Mouse (Mus musculus) midbrain, postnatal 0 days (tissue): ENCODE measurements at regions not wholly inside any gene's neighbourhood (a gene's known extent, or its start where the extent isn't known, plus 50 kb on each side); places are given as distances from the start of the nearest gene placed in this dataset.

Source experiments
- ATAC-seq: fragments of 200-750 bp; cut with Nextera tagmentation; 2 replicates; pipeline ENCODE4 v1.8.0; 2017; ENCODE audit warnings: moderate number of reproducible peaks, mild to moderate bottlenecking, moderate TSS enrichment, moderate library complexity; ENCODE audit not compliant: low FRiP score
- DNase-seq: peaks from one replicate; pipeline ENCODE4 v3.0.0-alpha.2; 2015; ENCODE audit warnings: low spot score
- H3K27ac ChIP-seq: fragments of 300-500 bp; sonication (generic); 2 replicates; pipeline ENCODE4 v1.5.1; 2014; ENCODE audit warnings: low read depth, mild to moderate bottlenecking, low read length, mixed read lengths
- H3K27me3 ChIP-seq: fragments of 300-500 bp; sonication (generic); 2 replicates; pipeline ENCODE4 v1.6.1; 2014; ENCODE audit warnings: low read length, control low read depth, mixed read lengths; ENCODE audit not compliant: insufficient read depth
- H3K36me3 ChIP-seq: fragments of 300-500 bp; sonication (generic); 2 replicates; pipeline ENCODE4 v1.6.1; 2014; ENCODE audit warnings: low read length, control low read depth, mixed read lengths; ENCODE audit not compliant: insufficient read depth
- H3K4me1 ChIP-seq: fragments of 300-500 bp; sonication (generic); 2 replicates; pipeline ENCODE4 v1.6.1; 2014; ENCODE audit warnings: mild to moderate bottlenecking, control low read depth, antibody characterized with exemption, low read length, mixed read lengths; ENCODE audit not compliant: insufficient read depth
- H3K4me2 ChIP-seq: fragments of 300-500 bp; sonication (generic); 2 replicates; pipeline ENCODE4 v1.6.1; 2014; ENCODE audit warnings: low read depth, mild to moderate bottlenecking, low read length, mixed read lengths; ENCODE audit not compliant: poor library complexity, severe bottlenecking
- H3K4me3 ChIP-seq: fragments of 300-500 bp; sonication (generic); 2 replicates; pipeline ENCODE4 v1.5.1; 2014; ENCODE audit warnings: low read depth, mild to moderate bottlenecking, low read length, moderate library complexity
- H3K9ac ChIP-seq: fragments of 300-500 bp; sonication (generic); replicated peaks from 2 replicates; pipeline ENCODE4 v1.6.1; 2014; ENCODE audit warnings: mild to moderate bottlenecking, low read length, moderate library complexity, mixed read lengths; ENCODE audit not compliant: poor library complexity, severe bottlenecking
- H3K9me3 ChIP-seq: fragments of 300-500 bp; sonication (generic); 2 replicates; pipeline ENCODE4 v1.6.1; 2016; ENCODE audit warnings: low read length, control low read depth
- CTCF ChIP-seq: IDR thresholded peaks from 2 replicates; pipeline ENCODE4 v1.5.1; 2016; ENCODE audit warnings: antibody characterized with exemption, mild to moderate bottlenecking
- WGBS: fragments of 180-500 bp; shearing (Covaris S2); extraction: QIAGEN DNeasy Blood & Tissue Kit; methylation state at CpG from one replicate; pipeline ENCODE4 v1.1.7; 2014; 5-methylcytosine and 5-hydroxymethylcytosine counted together

- Histone ChIP-seq H3K4me2 (no peak overlapping the region), H3K27ac (no peak overlapping the region), H3K9me3 (no peaks in the 10 kb centered on the region), H3K36me3 (no peaks in the 10 kb centered on the region), H3K27me3 (no peaks in the 10 kb centered on the region), H3K4me3 (no peak overlapping the region), H3K4me1 (no peaks in the 10 kb centered on the region), H3K9ac (no peak overlapping the region)
- peak; percentile 22 for TF ChIP-seq CTCF
- ATAC-seq (no peak), DNase-seq (no peak)
- WGBS: 95% methylated on average over 1 of the region's 1 CpGs
Observed at GRCm38 (mm10) chr4:106209975-106210374, 106.0 kb upstream of the Usp24 start.

GRCm38 (mm10) chr4:106214170-106214569 lies 101.8 kb upstream of the Usp24 start:
- Histone ChIP-seq H3K27me3 (no peaks in the 10 kb centered on the region), H3K9ac (no peak overlapping the region), H3K27ac (no peak overlapping the region), H3K36me3 (no peaks in the 10 kb centered on the region), H3K4me2 (no peak overlapping the region), H3K4me3 (no peak overlapping the region), H3K4me1 (no peaks in the 10 kb centered on the region), H3K9me3 (no peaks in the 10 kb centered on the region)
- DNase-seq: no peak
- TF ChIP-seq CTCF: no peak
- ATAC-seq: no peak
- 82% methylated on average over 5 of the region's 5 CpGs for WGBS

GRCm38 (mm10) chr4:106220621-106221020 lies 95.4 kb upstream of the Usp24 start:
- no peak overlapping the region for H3K4me2 ChIP-seq
- H3K27ac ChIP-seq: peak overlapping the region; percentile 18; the same call in 1 of the 2 replicates
- no peaks in the 10 kb centered on the region for H3K27me3 ChIP-seq
- no peak for TF ChIP-seq CTCF
- no peaks in the 10 kb centered on the region for H3K36me3 ChIP-seq
- no peaks in the 10 kb centered on the region for H3K9me3 ChIP-seq
- H3K9ac ChIP-seq: no peak overlapping the region
- DNase-seq (peak; percentile 69), ATAC-seq (no peak)
- 76% methylated on average over 9 of the region's 9 CpGs for WGBS
- no peaks in the 10 kb centered on the region for H3K4me1 ChIP-seq
- no peak overlapping the region for H3K4me3 ChIP-seq

GRCm38 (mm10) chr4:106225184-106225862 lies 90.7 kb upstream of the Usp24 start:
- 52% methylated on average over 12 of the region's 12 CpGs for WGBS
- ATAC-seq (no peak), DNase-seq (peak; percentile 84)
- Histone ChIP-seq H3K27ac (no peak overlapping the region), H3K9ac (no peak overlapping the region), H3K36me3 (no peaks in the 10 kb centered on the region), H3K27me3 (no peaks in the 10 kb centered on the region), H3K4me1 (no peaks in the 10 kb centered on the region), H3K4me3 (no peak overlapping the region), H3K9me3 (no peaks in the 10 kb centered on the region), H3K4me2 (no peak overlapping the region)
- peak; percentile 93 for TF ChIP-seq CTCF

- Histone ChIP-seq H3K9me3 (no peaks in the 10 kb centered on the region), H3K27ac (no peak overlapping the region), H3K9ac (no peak overlapping the region), H3K4me2 (no peak overlapping the region), H3K4me1 (no peaks in the 10 kb centered on the region), H3K4me3 (no peak overlapping the region), H3K36me3 (no peaks in the 10 kb centered on the region), H3K27me3 (no peaks in the 10 kb centered on the region)
- DNase-seq: no peak
- WGBS: 70% methylated on average over 8 of the region's 8 CpGs
- peak; percentile 59 for TF ChIP-seq CTCF
- no peak for ATAC-seq
Observed at GRCm38 (mm10) chr4:106227428-106227827, 88.6 kb upstream of the Usp24 start.

GRCm38 (mm10) chr4:106228534-106228933 lies 87.5 kb upstream of the Usp24 start:
- WGBS: 43% methylated on average over 9 of the region's 9 CpGs
- Histone ChIP-seq H3K36me3 (no peaks in the 10 kb centered on the region), H3K4me3 (no peak overlapping the region), H3K9me3 (no peaks in the 10 kb centered on the region), H3K4me2 (no peak overlapping the region), H3K27ac (no peak overlapping the region), H3K4me1 (no peaks in the 10 kb centered on the region), H3K27me3 (no peaks in the 10 kb centered on the region), H3K9ac (no peak overlapping the region)
- DNase-seq: peak; percentile 91
- peak; percentile 48; the same call in 1 of the 2 replicates for ATAC-seq
- TF ChIP-seq CTCF: peak; percentile 98
